Mouse (Mus musculus): ENCODE measurements around the gene Cav2.
A peak's percentile ranks its signal among the peaks of the same experiment; 100 is the strongest.

Cav2 gene

GRCm38 (mm10) chr6:17309260-17309659, 28.3 kb downstream of the Cav2 start:
- DNase-seq (ENCODE audit: low spot score), result no peak

GRCm38 (mm10) chr6:17314241-17314640, 33.3 kb downstream of the Cav2 start:
- no peak for DNase-seq (ENCODE audit: low spot score)

GRCm38 (mm10) chr6:17314659-17315616, 34.0 kb downstream of the Cav2 start:
- no peak for DNase-seq (ENCODE audit: low spot score)

- DNase-seq (ENCODE audit: low spot score), result no peak
These were observed 35.5 kb downstream of the Cav2 start for GRCm38 (mm10) chr6:17316294-17317166.

GRCm38 (mm10) chr6:17317167-17317524, 36.2 kb downstream of the Cav2 start:
- no peak for DNase-seq (ENCODE audit: low spot score)

- DNase-seq (ENCODE audit: low spot score), result no peak
These were observed 37.0 kb downstream of the Cav2 start for GRCm38 (mm10) chr6:17317944-17318343.

- no peak for DNase-seq (ENCODE audit: low spot score)
These were observed 41.0 kb downstream of the Cav2 start for GRCm38 (mm10) chr6:17321976-17322375.

GRCm38 (mm10) chr6:17327216-17327615, 46.2 kb downstream of the Cav2 start:
- DNase-seq (ENCODE audit: low spot score), result no peak

- peak; percentile 36 for DNase-seq (ENCODE audit: low spot score)
These were observed 48.8 kb downstream of the Cav2 start for GRCm38 (mm10) chr6:17329801-17330200.

- no peak for DNase-seq (ENCODE audit: low spot score)
These were observed 56.7 kb downstream of the Cav2 start for GRCm38 (mm10) chr6:17337724-17338123.

Data from lung, postnatal 25 days (tissue).